In genomic region chr8:103281801-103282200, GRCm38 (mm10) we compare ENCODE assay signal across 25 mouse cellular contexts.
DNase-seq lines count a peak whose midpoint lies in the region; ATAC-seq and TF ChIP-seq lines count a peak whose summit lies in the region.
"Had no signal": no experiment of that assay in that cellular context is flagged by ENCODE, and none has a peak within 500 bp of the region (broad histone marks: within the 10 kb centered on the region; RNA-seq: fewer than 3 reads in every experiment).

No protein-coding gene starts in this region.

- TF ChIP-seq CTCF in lung, embryonic 14.5 days (IDR thresholded peaks at IDR 0.05; ENCODE audit: low read depth), result no peak
- no peak for TF ChIP-seq CTCF in lung, postnatal 0 days (IDR thresholded peaks at IDR 0.05)

- 38% methylated on average over 1 of the region's 1 CpGs for WGBS in kidney, embryonic 15.5 days
- 24% methylated on average over 1 of the region's 1 CpGs for WGBS in lung, embryonic 14.5 days
- 25% methylated on average over 1 of the region's 1 CpGs for WGBS in lung, postnatal 0 days
- 35% methylated on average over 1 of the region's 1 CpGs for WGBS in embryonic facial prominence, embryonic 10.5 days
- WGBS in hindbrain, embryonic 10.5 days, result 50% methylated on average over 1 of the region's 1 CpGs

- H3K36me3 ChIP-seq in kidney, embryonic 15.5 days, result no peaks in the 10 kb centered on the region
- no peaks in the 10 kb centered on the region for H3K36me3 ChIP-seq in lung, embryonic 14.5 days (ENCODE audit: insufficient read depth)
- H3K36me3 ChIP-seq in lung, postnatal 0 days (ENCODE audit: insufficient read depth, low read length), result no peaks in the 10 kb centered on the region
- H3K36me3 ChIP-seq in embryonic facial prominence, embryonic 10.5 days (replicated peaks), result no peaks in the 10 kb centered on the region
- H3K36me3 ChIP-seq in hindbrain, embryonic 10.5 days, result no peaks in the 10 kb centered on the region
- H3K36me3 ChIP-seq: embryonic facial prominence, embryonic 13.5 days; forebrain, embryonic 12.5 days; forebrain, embryonic 15.5 days; heart, embryonic 12.5 days; heart, embryonic 15.5 days had no signal

- ATAC-seq in kidney, embryonic 15.5 days (replicated peaks; ENCODE audit: low FRiP score), result no peak
- ATAC-seq in lung, embryonic 14.5 days (ENCODE audit: insufficient read depth), result no peak
- ATAC-seq in lung, postnatal 0 days, result no peak
- ATAC-seq: forebrain, embryonic 15.5 days; hindbrain, postnatal 0 days; inflammation-experienced regulatory T-cells, adult 6 months; Patski had no signal

- no peaks in the 10 kb centered on the region for H3K9me3 ChIP-seq in kidney, embryonic 15.5 days (replicated peaks)
- no peaks in the 10 kb centered on the region for H3K9me3 ChIP-seq in lung, embryonic 14.5 days (ENCODE audit: low read depth, low read length)
- H3K9me3 ChIP-seq in lung, postnatal 0 days (ENCODE audit: low read length), result no peaks in the 10 kb centered on the region
- no peaks in the 10 kb centered on the region for H3K9me3 ChIP-seq in embryonic facial prominence, embryonic 10.5 days
- H3K9me3 ChIP-seq in hindbrain, embryonic 10.5 days, result no peaks in the 10 kb centered on the region
- H3K9me3 ChIP-seq: embryonic facial prominence, embryonic 13.5 days; forebrain, embryonic 12.5 days; forebrain, embryonic 15.5 days; heart, embryonic 12.5 days; heart, embryonic 15.5 days had no signal

- H3K4me3 ChIP-seq in kidney, embryonic 15.5 days (replicated peaks), result no peak overlapping the region
- H3K4me3 ChIP-seq in lung, embryonic 14.5 days (ENCODE audit: low read depth, low read length), result no peak overlapping the region
- no peak overlapping the region for H3K4me3 ChIP-seq in lung, postnatal 0 days (ENCODE audit: low read depth, low read length)
- H3K4me3 ChIP-seq in embryonic facial prominence, embryonic 10.5 days, result no peak overlapping the region
- H3K4me3 ChIP-seq in hindbrain, embryonic 10.5 days, result no peak overlapping the region
- H3K4me3 ChIP-seq: embryonic facial prominence, embryonic 13.5 days; erythroblast, embryonic 14.5 days; forebrain, embryonic 12.5 days; forebrain, embryonic 15.5 days; heart, embryonic 12.5 days; heart, embryonic 15.5 days had no signal

- H3K27ac ChIP-seq in kidney, embryonic 15.5 days, result 0 out of 2 replicates have a peak overlapping the region, but pooled peaks have one; percentile 19
- no peak overlapping the region for H3K27ac ChIP-seq in lung, embryonic 14.5 days (ENCODE audit: low read depth)
- H3K27ac ChIP-seq in lung, postnatal 0 days (ENCODE audit: low read length), result no peak overlapping the region
- peak overlapping the region; percentile 35; the same call in 1 of the 2 replicates for H3K27ac ChIP-seq in embryonic facial prominence, embryonic 10.5 days (replicated peaks)
- H3K27ac ChIP-seq in hindbrain, embryonic 10.5 days, result no peak overlapping the region
- H3K27ac ChIP-seq: embryonic facial prominence, embryonic 13.5 days; forebrain, embryonic 12.5 days; forebrain, embryonic 15.5 days; heart, embryonic 15.5 days; hindbrain, embryonic 14.5 days; hindbrain, postnatal 0 days had no signal

- DNase-seq in kidney, adult 11 months, result no peak
- peak; percentile 33 for DNase-seq in lung, embryonic 14.5 days
- no peak for DNase-seq in lung, postnatal 0 days (ENCODE audit: low spot score)
- no peak for DNase-seq in embryonic facial prominence, embryonic 10.5 days (ENCODE audit: low spot score)
- no peak for DNase-seq in hindbrain, embryonic 10.5 days (ENCODE audit: low spot score)
- DNase-seq: adrenal gland, postnatal 10 days; adrenal gland, postnatal 36 days; cerebellum, adult 18-20 months; cerebellum, adult 9-10 months; cerebellum, postnatal 14 days; gastrocnemius, postnatal 25 days; heart, adult 18-20 months; heart, postnatal 10 days; heart, postnatal 36 days had no signal

- no peak for TF ChIP-seq EP300 in lung, postnatal 0 days (IDR thresholded peaks at IDR 0.05)

- H3K9ac ChIP-seq in kidney, embryonic 15.5 days, result no peak overlapping the region
- no peak overlapping the region for H3K9ac ChIP-seq in lung, embryonic 14.5 days
- no peak overlapping the region for H3K9ac ChIP-seq in lung, postnatal 0 days (replicated peaks; ENCODE audit: low read depth)
- H3K9ac ChIP-seq: embryonic facial prominence, embryonic 13.5 days; forebrain, embryonic 12.5 days; forebrain, embryonic 15.5 days; heart, embryonic 12.5 days; heart, embryonic 15.5 days; hindbrain, embryonic 14.5 days had no signal

- H3K4me1 ChIP-seq in kidney, embryonic 15.5 days, result no peaks in the 10 kb centered on the region
- no peaks in the 10 kb centered on the region for H3K4me1 ChIP-seq in lung, embryonic 14.5 days (ENCODE audit: insufficient read depth)
- no peaks in the 10 kb centered on the region for H3K4me1 ChIP-seq in lung, postnatal 0 days (ENCODE audit: insufficient read depth, low read depth, low read length)
- H3K4me1 ChIP-seq in embryonic facial prominence, embryonic 10.5 days, result 0 out of 2 replicates have a peak, but pooled peaks cover 4% of the 10 kb centered on the region
- no peaks in the 10 kb centered on the region for H3K4me1 ChIP-seq in hindbrain, embryonic 10.5 days (replicated peaks)
- H3K4me1 ChIP-seq: embryonic facial prominence, embryonic 13.5 days; forebrain, embryonic 12.5 days; forebrain, embryonic 15.5 days; heart, embryonic 12.5 days; heart, embryonic 15.5 days had no signal

- no peaks in the 10 kb centered on the region for H3K27me3 ChIP-seq in kidney, embryonic 15.5 days
- H3K27me3 ChIP-seq in lung, embryonic 14.5 days (ENCODE audit: insufficient read depth, low read length), result no peaks in the 10 kb centered on the region
- no peaks in the 10 kb centered on the region for H3K27me3 ChIP-seq in lung, postnatal 0 days (replicated peaks; ENCODE audit: insufficient read depth, low read length)
- no peaks in the 10 kb centered on the region for H3K27me3 ChIP-seq in embryonic facial prominence, embryonic 10.5 days (replicated peaks; ENCODE audit: low read depth, poor library complexity, severe bottlenecking)
- no peaks in the 10 kb centered on the region; the same call in 1 of the 2 replicates for H3K27me3 ChIP-seq in hindbrain, embryonic 10.5 days (ENCODE audit: insufficient read depth, poor library complexity, severe bottlenecking)
- H3K27me3 ChIP-seq: embryonic facial prominence, embryonic 13.5 days; forebrain, embryonic 12.5 days; forebrain, embryonic 15.5 days; heart, embryonic 12.5 days; heart, embryonic 15.5 days; Patski had no signal

- no peak overlapping the region for H3K4me2 ChIP-seq in kidney, embryonic 15.5 days
- no peak overlapping the region for H3K4me2 ChIP-seq in lung, embryonic 14.5 days
- no peak overlapping the region for H3K4me2 ChIP-seq in lung, postnatal 0 days (replicated peaks; ENCODE audit: low read depth, low read length)
- H3K4me2 ChIP-seq: embryonic facial prominence, embryonic 13.5 days; forebrain, embryonic 12.5 days; forebrain, embryonic 15.5 days; heart, embryonic 12.5 days; heart, embryonic 15.5 days; hindbrain, embryonic 14.5 days had no signal

Comparison
In these comparisons a context has a peak if more than half of its experiments do, and no peak if none do; other contexts are left out.
1. H3K27ac ChIP-seq: peak in kidney, embryonic 15.5 days (single experiment) and embryonic facial prominence, embryonic 10.5 days (single experiment); none in lung, embryonic 14.5 days (single experiment), lung, postnatal 0 days (single experiment) and hindbrain, embryonic 10.5 days (single experiment).